Comparison of ENCODE assay signal across 15 mouse cellular contexts in genomic region chr4:98805291-98806048, GRCm38 (mm10). TPM values are rescaled to one million over a fixed set of nuclear protein-coding genes. Genes with fewer than 3 reads are reported as not detected.
DNase-seq lines count a peak whose midpoint lies in the region; ATAC-seq and TF ChIP-seq lines count a peak whose summit lies in the region.
"Had no signal": no experiment of that assay in that cellular context is flagged by ENCODE, and none has a peak within 500 bp of the region (broad histone marks: within the 10 kb centered on the region; RNA-seq: fewer than 3 reads in every experiment).

No protein-coding gene starts in this region.

- no peak overlapping the region for H3K4me3 ChIP-seq in hindbrain, embryonic 11.5 days (ENCODE audit: low read depth, low read length)
- no peak overlapping the region for H3K4me3 ChIP-seq in hindbrain, postnatal 0 days (ENCODE audit: low read length)
- no peak overlapping the region for H3K4me3 ChIP-seq in midbrain, embryonic 10.5 days
- no peak overlapping the region for H3K4me3 ChIP-seq in midbrain, embryonic 14.5 days (replicated peaks; ENCODE audit: low read depth, low read length)
- no peak overlapping the region for H3K4me3 ChIP-seq in embryonic facial prominence, embryonic 14.5 days (ENCODE audit: low read depth, low read length)
- H3K4me3 ChIP-seq: midbrain, embryonic 13.5 days had no signal

- no peak for DNase-seq in hindbrain, embryonic 11.5 days (ENCODE audit: low spot score)
- DNase-seq in hindbrain, postnatal 0 days (ENCODE audit: low spot score), result no peak
- no peak for DNase-seq in midbrain, embryonic 10.5 days (ENCODE audit: low spot score)
- no peak for DNase-seq in midbrain, embryonic 14.5 days
- peak; percentile 47 for DNase-seq in embryonic facial prominence, embryonic 14.5 days (ENCODE audit: low spot score)
- no peak for DNase-seq in frontal cortex, adult 2 months (ENCODE audit: extremely low spot score in 1 of 2, low spot score in 1 of 2)
- no peak for DNase-seq in left cerebral cortex, adult 8-10 months (ENCODE audit: low spot score in 2 of 2)
- DNase-seq: cerebellum, adult 11-12 months; forebrain, postnatal 0 days; heart, postnatal 4 days; thymus, adult 18-20 months had no signal

- H3K9ac ChIP-seq in hindbrain, embryonic 11.5 days (ENCODE audit: low read depth, low read length), result no peak overlapping the region
- H3K9ac ChIP-seq in hindbrain, postnatal 0 days (replicated peaks; ENCODE audit: low read length), result no peak overlapping the region
- H3K9ac ChIP-seq in midbrain, embryonic 14.5 days (replicated peaks; ENCODE audit: low read length), result no peak overlapping the region
- H3K9ac ChIP-seq in embryonic facial prominence, embryonic 14.5 days (ENCODE audit: low read depth, low read length), result peak overlapping the region; percentile 38; the same call in 1 of the 2 replicates
- H3K9ac ChIP-seq: forebrain, postnatal 0 days; midbrain, embryonic 13.5 days had no signal

- H3K9me3 ChIP-seq in hindbrain, embryonic 11.5 days (ENCODE audit: control insufficient read depth, low read length), result no peaks in the 10 kb centered on the region
- H3K9me3 ChIP-seq in hindbrain, postnatal 0 days (ENCODE audit: low read length), result no peaks in the 10 kb centered on the region
- no peaks in the 10 kb centered on the region for H3K9me3 ChIP-seq in midbrain, embryonic 10.5 days (replicated peaks)
- no peaks in the 10 kb centered on the region for H3K9me3 ChIP-seq in midbrain, embryonic 14.5 days (ENCODE audit: control insufficient read depth, low read length)
- no peaks in the 10 kb centered on the region for H3K9me3 ChIP-seq in embryonic facial prominence, embryonic 14.5 days (ENCODE audit: control insufficient read depth, low read length)
- H3K9me3 ChIP-seq: midbrain, embryonic 13.5 days had no signal

- H3K36me3 ChIP-seq in hindbrain, embryonic 11.5 days (ENCODE audit: control insufficient read depth, insufficient read depth, low read length), result no peaks in the 10 kb centered on the region
- H3K36me3 ChIP-seq in hindbrain, postnatal 0 days (ENCODE audit: insufficient read depth, low read length), result no peaks in the 10 kb centered on the region
- H3K36me3 ChIP-seq in midbrain, embryonic 10.5 days, result no peaks in the 10 kb centered on the region
- H3K36me3 ChIP-seq in midbrain, embryonic 14.5 days (ENCODE audit: control insufficient read depth, insufficient read depth, low read length), result no peaks in the 10 kb centered on the region
- no peaks in the 10 kb centered on the region for H3K36me3 ChIP-seq in embryonic facial prominence, embryonic 14.5 days (ENCODE audit: control insufficient read depth, insufficient read depth, low read length)
- H3K36me3 ChIP-seq: midbrain, embryonic 13.5 days had no signal

- no peak overlapping the region for H3K4me2 ChIP-seq in hindbrain, embryonic 11.5 days (replicated peaks; ENCODE audit: low read depth, low read length)
- no peak overlapping the region for H3K4me2 ChIP-seq in hindbrain, postnatal 0 days (ENCODE audit: low read depth, low read length)
- no peak overlapping the region for H3K4me2 ChIP-seq in midbrain, embryonic 14.5 days (ENCODE audit: low read length)
- no peak overlapping the region for H3K4me2 ChIP-seq in embryonic facial prominence, embryonic 14.5 days (ENCODE audit: low read depth, low read length)
- H3K4me2 ChIP-seq: midbrain, embryonic 13.5 days had no signal

- TF ChIP-seq CTCF in hindbrain, postnatal 0 days (IDR thresholded peaks at IDR 0.05; ENCODE audit: low read depth), result no peak

- no peaks in the 10 kb centered on the region for H3K4me1 ChIP-seq in hindbrain, embryonic 11.5 days (replicated peaks; ENCODE audit: control insufficient read depth, insufficient read depth, low read length)
- no peaks in the 10 kb centered on the region for H3K4me1 ChIP-seq in hindbrain, postnatal 0 days (ENCODE audit: insufficient read depth, low read length)
- H3K4me1 ChIP-seq in midbrain, embryonic 10.5 days, result peaks cover 7% of the 10 kb centered on the region
- no peaks in the 10 kb centered on the region for H3K4me1 ChIP-seq in midbrain, embryonic 14.5 days (ENCODE audit: control insufficient read depth, insufficient read depth, low read length)
- peaks cover 27% of the 10 kb centered on the region for H3K4me1 ChIP-seq in embryonic facial prominence, embryonic 14.5 days (ENCODE audit: control insufficient read depth, insufficient read depth, low read length)
- H3K4me1 ChIP-seq: midbrain, embryonic 13.5 days had no signal

- WGBS in hindbrain, embryonic 11.5 days, result 60% methylated on average over 12 of the region's 12 CpGs
- WGBS in hindbrain, postnatal 0 days, result 72% methylated on average over 12 of the region's 12 CpGs
- 62% methylated on average over 12 of the region's 12 CpGs for WGBS in midbrain, embryonic 10.5 days
- WGBS in midbrain, embryonic 14.5 days, result 73% methylated on average over 12 of the region's 12 CpGs
- 24% methylated on average over 12 of the region's 12 CpGs for WGBS in embryonic facial prominence, embryonic 14.5 days

- no peaks in the 10 kb centered on the region for H3K27me3 ChIP-seq in hindbrain, embryonic 11.5 days (ENCODE audit: control insufficient read depth, insufficient read depth, low read length)
- no peaks in the 10 kb centered on the region for H3K27me3 ChIP-seq in hindbrain, postnatal 0 days (ENCODE audit: insufficient read depth, low read length)
- no peaks in the 10 kb centered on the region for H3K27me3 ChIP-seq in midbrain, embryonic 10.5 days (ENCODE audit: low read depth, poor library complexity, severe bottlenecking)
- no peaks in the 10 kb centered on the region for H3K27me3 ChIP-seq in midbrain, embryonic 14.5 days (ENCODE audit: control insufficient read depth, insufficient read depth, low read length)
- H3K27me3 ChIP-seq in embryonic facial prominence, embryonic 14.5 days (replicated peaks; ENCODE audit: control insufficient read depth, insufficient read depth, low read length), result no peaks in the 10 kb centered on the region
- H3K27me3 ChIP-seq: midbrain, embryonic 13.5 days had no signal

- ATAC-seq in hindbrain, embryonic 11.5 days (ENCODE audit: low FRiP score), result no peak
- no peak for ATAC-seq in hindbrain, postnatal 0 days
- no peak for ATAC-seq in midbrain, embryonic 14.5 days (ENCODE audit: low FRiP score, low TSS enrichment)
- ATAC-seq in embryonic facial prominence, embryonic 14.5 days (ENCODE audit: low read depth), result peak; percentile 50; the same call in 1 of the 2 replicates
- ATAC-seq: forebrain, postnatal 0 days; midbrain, embryonic 13.5 days had no signal

- H3K27ac ChIP-seq in hindbrain, embryonic 11.5 days (ENCODE audit: low read depth, low read length), result 0 out of 2 replicates have a peak overlapping the region, but pooled peaks have one; percentile 25
- no peak overlapping the region for H3K27ac ChIP-seq in hindbrain, postnatal 0 days
- H3K27ac ChIP-seq in midbrain, embryonic 10.5 days (replicated peaks), result peak overlapping the region; percentile 46; the same call in 1 of the 2 replicates
- H3K27ac ChIP-seq in midbrain, embryonic 14.5 days (replicated peaks; ENCODE audit: low read depth, low read length), result no peak overlapping the region
- H3K27ac ChIP-seq in embryonic facial prominence, embryonic 14.5 days (replicated peaks; ENCODE audit: low read depth, low read length), result peak overlapping the region; percentile 53
- H3K27ac ChIP-seq: midbrain, embryonic 13.5 days had no signal

RNA-seq across cellular contexts. Expression of gene Kank4, which starts 11.9 kb away (rescaled TPM):
- 1.4 and 1.7 TPM in 2 replicates for polyA plus RNA-seq in hindbrain, embryonic 11.5 days (2014; fragmentation: Nextera tagmentation; extraction: Ambion mirVana)
- 5.6 and 5.9 TPM in 2 replicates for total RNA-seq in hindbrain, postnatal 0 days (2014; rRNA removed)
- polyA plus RNA-seq in hindbrain, postnatal 0 days (2015; fragmentation: Nextera tagmentation; extraction: Ambion mirVana), result 0.67 and 0.69 TPM in 2 replicates
- polyA plus RNA-seq in midbrain, embryonic 10.5 days (2016; fragmentation: Nextera tagmentation; extraction: Ambion mirVana), result 0.72 and 0.86 TPM in 2 replicates
- polyA plus RNA-seq in midbrain, embryonic 14.5 days (2014; fragmentation: Nextera tagmentation; extraction: Ambion mirVana), result 0.36 and 0.50 TPM in 2 replicates
- polyA plus RNA-seq in embryonic facial prominence, embryonic 14.5 days (2014; fragmentation: Nextera tagmentation; extraction: Ambion mirVana), result 2.6 and 3.1 TPM in 2 replicates
- 3.2 and 3.5 TPM in 2 replicates for polyA plus RNA-seq in frontal cortex, adult 2 months (2012; rRNA removed)
- 1 to 10 TPM; 3.9 to 4.4 (median 4.3) TPM for total RNA-seq in left cerebral cortex, adult 8-10 months (2022)

RNA-seq across cellular contexts. Expression of gene I0C0044D17Rik, which starts 18.2 kb away (rescaled TPM):
- not detected in 2 replicates for polyA plus RNA-seq in hindbrain, embryonic 11.5 days (2014; fragmentation: Nextera tagmentation; extraction: Ambion mirVana)
- total RNA-seq in hindbrain, postnatal 0 days (2014; rRNA removed), result not detected in 2 replicates
- not detected in 2 replicates for polyA plus RNA-seq in hindbrain, postnatal 0 days (2015; fragmentation: Nextera tagmentation; extraction: Ambion mirVana)
- polyA plus RNA-seq in midbrain, embryonic 10.5 days (2016; fragmentation: Nextera tagmentation; extraction: Ambion mirVana), result not detected in 2 replicates
- not detected in 2 replicates for polyA plus RNA-seq in midbrain, embryonic 14.5 days (2014; fragmentation: Nextera tagmentation; extraction: Ambion mirVana)
- polyA plus RNA-seq in embryonic facial prominence, embryonic 14.5 days (2014; fragmentation: Nextera tagmentation; extraction: Ambion mirVana), result not detected in 2 replicates
- polyA plus RNA-seq in frontal cortex, adult 2 months (2012; rRNA removed), result not detected in 2 replicates
- total RNA-seq in left cerebral cortex, adult 8-10 months (2022), result not detected
- total RNA-seq: forebrain, postnatal 0 days; gastrocnemius, postnatal 4 days; heart, postnatal 4 days; left cerebral cortex, postnatal 10 days had no signal
- polyA plus RNA-seq: forebrain, postnatal 0 days; midbrain, embryonic 13.5 days; neural tube, embryonic 11.5 days had no signal

Comparison
In these comparisons a context has a peak if more than half of its experiments do, and no peak if none do; other contexts are left out.
1. H3K27ac ChIP-seq: peak in hindbrain, embryonic 11.5 days (single experiment), midbrain, embryonic 10.5 days (single experiment) and embryonic facial prominence, embryonic 14.5 days (single experiment); none in hindbrain, postnatal 0 days (single experiment) and midbrain, embryonic 14.5 days (single experiment).